In genomic region chr7:92886801-92887200, GRCm38 (mm10) we compare ENCODE assay signal across 19 mouse cellular contexts. TPM values are rescaled to one million over a fixed set of nuclear protein-coding genes. Genes with fewer than 3 reads are reported as not detected.
DNase-seq lines count a peak whose midpoint lies in the region; ATAC-seq and TF ChIP-seq lines count a peak whose summit lies in the region.
"Had no signal": no experiment of that assay in that cellular context is flagged by ENCODE, and none has a peak within 500 bp of the region (broad histone marks: within the 10 kb centered on the region; RNA-seq: fewer than 3 reads in every experiment).

No protein-coding gene starts in this region.

- no peak overlapping the region for H3K27ac ChIP-seq in forebrain, embryonic 11.5 days (ENCODE audit: low read depth, low read length)
- H3K27ac ChIP-seq in forebrain, postnatal 0 days (ENCODE audit: low read depth, low read length): no peak overlapping the region
- no peak overlapping the region for H3K27ac ChIP-seq in intestine, embryonic 15.5 days
- H3K27ac ChIP-seq in intestine, postnatal 0 days (ENCODE audit: low read depth, low read length): no peak overlapping the region
- H3K27ac ChIP-seq in liver, embryonic 15.5 days (replicated peaks): peak overlapping the region; percentile 74
- no peak overlapping the region for H3K27ac ChIP-seq in left cerebral cortex, adult 2 months
- no peak overlapping the region for H3K27ac ChIP-seq in layer of hippocampus, adult 2 months
- H3K27ac ChIP-seq: embryonic facial prominence, embryonic 13.5 days; forebrain, embryonic 12.5 days; kidney, postnatal 0 days; limb, embryonic 12.5 days; neural tube, embryonic 13.5 days had no signal

- ATAC-seq in forebrain, embryonic 11.5 days (replicated peaks; ENCODE audit: low FRiP score): 0 out of 2 replicates have a peak, but pooled peaks have one; percentile 6
- ATAC-seq in forebrain, postnatal 0 days: no peak
- ATAC-seq in intestine, embryonic 15.5 days: peak; percentile 50; the same call in 1 of the 2 replicates
- ATAC-seq in intestine, postnatal 0 days: no peak
- peak; percentile 63 for ATAC-seq in erythroblast, adult 5-6 weeks (replicated peaks; ENCODE audit: low FRiP score, poor library complexity, severe bottlenecking)
- peak; percentile 78 for ATAC-seq in liver, embryonic 15.5 days (ENCODE audit: insufficient read depth)

- H3K27me3 ChIP-seq in forebrain, embryonic 11.5 days (ENCODE audit: control insufficient read depth, insufficient read depth, low read length): no peaks in the 10 kb centered on the region
- no peaks in the 10 kb centered on the region for H3K27me3 ChIP-seq in forebrain, postnatal 0 days (ENCODE audit: insufficient read depth, low read length)
- H3K27me3 ChIP-seq in intestine, embryonic 15.5 days (replicated peaks): no peaks in the 10 kb centered on the region
- H3K27me3 ChIP-seq in intestine, postnatal 0 days (replicated peaks; ENCODE audit: control insufficient read depth, insufficient read depth, low read length): no peaks in the 10 kb centered on the region
- no peaks in the 10 kb centered on the region for H3K27me3 ChIP-seq in liver, embryonic 15.5 days
- H3K27me3 ChIP-seq: embryonic facial prominence, embryonic 13.5 days; forebrain, embryonic 12.5 days; limb, embryonic 12.5 days; neural tube, embryonic 13.5 days had no signal

- TF ChIP-seq CTCF in forebrain, postnatal 0 days (IDR thresholded peaks at IDR 0.05; ENCODE audit: low read depth): no peak
- no peak for TF ChIP-seq CTCF in intestine, postnatal 0 days (IDR thresholded peaks at IDR 0.05; ENCODE audit: low read depth)
- TF ChIP-seq CTCF in left cerebral cortex, adult 2 months (IDR thresholded peaks at IDR 0.05): no peak
- no peak for TF ChIP-seq CTCF in layer of hippocampus, adult 2 months (conservative IDR thresholded peaks at IDR 0.05)

- no peak overlapping the region for H3K4me3 ChIP-seq in forebrain, embryonic 11.5 days (ENCODE audit: low read depth, low read length)
- no peak overlapping the region for H3K4me3 ChIP-seq in forebrain, postnatal 0 days (ENCODE audit: low read depth, low read length)
- H3K4me3 ChIP-seq in intestine, embryonic 15.5 days (replicated peaks): no peak overlapping the region
- H3K4me3 ChIP-seq in intestine, postnatal 0 days (ENCODE audit: low read depth, low read length): no peak overlapping the region
- no peak overlapping the region for H3K4me3 ChIP-seq in liver, embryonic 15.5 days (replicated peaks)
- H3K4me3 ChIP-seq in left cerebral cortex, adult 2 months: no peak overlapping the region
- no peak overlapping the region for H3K4me3 ChIP-seq in layer of hippocampus, adult 2 months
- H3K4me3 ChIP-seq: embryonic facial prominence, embryonic 13.5 days; forebrain, embryonic 12.5 days; limb, embryonic 12.5 days; neural tube, embryonic 13.5 days had no signal

- no peaks in the 10 kb centered on the region for H3K36me3 ChIP-seq in forebrain, embryonic 11.5 days (ENCODE audit: control insufficient read depth, insufficient read depth, low read length)
- no peaks in the 10 kb centered on the region for H3K36me3 ChIP-seq in forebrain, postnatal 0 days (ENCODE audit: insufficient read depth)
- no peaks in the 10 kb centered on the region for H3K36me3 ChIP-seq in intestine, embryonic 15.5 days
- no peaks in the 10 kb centered on the region for H3K36me3 ChIP-seq in intestine, postnatal 0 days (ENCODE audit: control insufficient read depth, insufficient read depth)
- peaks cover 8% of the 10 kb centered on the region for H3K36me3 ChIP-seq in liver, embryonic 15.5 days (replicated peaks)
- H3K36me3 ChIP-seq: embryonic facial prominence, embryonic 13.5 days; forebrain, embryonic 12.5 days; limb, embryonic 12.5 days; neural tube, embryonic 13.5 days had no signal

- 88% methylated on average over 7 of the region's 7 CpGs for WGBS in forebrain, embryonic 11.5 days
- WGBS in forebrain, postnatal 0 days: 90% methylated on average over 7 of the region's 7 CpGs
- WGBS in intestine, embryonic 15.5 days: 87% methylated on average over 7 of the region's 7 CpGs
- WGBS in intestine, postnatal 0 days: 77% methylated on average over 7 of the region's 7 CpGs
- WGBS in liver, embryonic 15.5 days (ENCODE audit: insufficient replicate concordance): 30% methylated on average over 7 of the region's 7 CpGs

- no peaks in the 10 kb centered on the region for H3K9me3 ChIP-seq in forebrain, embryonic 11.5 days (ENCODE audit: control insufficient read depth, low read length)
- no peaks in the 10 kb centered on the region for H3K9me3 ChIP-seq in forebrain, postnatal 0 days (ENCODE audit: low read length)
- no peaks in the 10 kb centered on the region for H3K9me3 ChIP-seq in intestine, embryonic 15.5 days
- H3K9me3 ChIP-seq in intestine, postnatal 0 days (ENCODE audit: control insufficient read depth): no peaks in the 10 kb centered on the region
- H3K9me3 ChIP-seq in liver, embryonic 15.5 days (replicated peaks): no peaks in the 10 kb centered on the region
- H3K9me3 ChIP-seq: embryonic facial prominence, embryonic 13.5 days; forebrain, embryonic 12.5 days; limb, embryonic 12.5 days; neural tube, embryonic 13.5 days had no signal

- H3K4me1 ChIP-seq in forebrain, embryonic 11.5 days (replicated peaks; ENCODE audit: control insufficient read depth, insufficient read depth, low read length): no peaks in the 10 kb centered on the region
- no peaks in the 10 kb centered on the region for H3K4me1 ChIP-seq in forebrain, postnatal 0 days (ENCODE audit: insufficient read depth)
- no peaks in the 10 kb centered on the region for H3K4me1 ChIP-seq in intestine, embryonic 15.5 days (replicated peaks)
- peaks cover 4% of the 10 kb centered on the region for H3K4me1 ChIP-seq in intestine, postnatal 0 days (replicated peaks; ENCODE audit: control insufficient read depth, insufficient read depth, low read length)
- H3K4me1 ChIP-seq in liver, embryonic 15.5 days (replicated peaks): peaks cover 66% of the 10 kb centered on the region
- H3K4me1 ChIP-seq: embryonic facial prominence, embryonic 13.5 days had no signal

- no peak for DNase-seq in forebrain, embryonic 11.5 days (ENCODE audit: low spot score)
- no peak for DNase-seq in forebrain, postnatal 0 days
- no peak for DNase-seq in left cerebral cortex, adult 2 months (ENCODE audit: extremely low spot score in 1 of 2, low spot score in 2 of 2)
- no peak for DNase-seq in layer of hippocampus, adult 2 months (ENCODE audit: low spot score in 2 of 2)
- DNase-seq: adrenal gland, adult 8-10 months; cerebellum, adult 2 months; heart, postnatal 14 days; lung, postnatal 10 days; spleen, adult 18-20 months; thymus, adult 2 months had no signal

- H3K4me2 ChIP-seq in forebrain, embryonic 11.5 days (ENCODE audit: low read depth, low read length, severe bottlenecking): no peak overlapping the region
- H3K4me2 ChIP-seq in forebrain, postnatal 0 days (ENCODE audit: low read depth): no peak overlapping the region
- no peak overlapping the region for H3K4me2 ChIP-seq in intestine, embryonic 15.5 days (replicated peaks)
- H3K4me2 ChIP-seq in intestine, postnatal 0 days (replicated peaks; ENCODE audit: low read depth): no peak overlapping the region
- H3K4me2 ChIP-seq in liver, embryonic 15.5 days: peak overlapping the region; percentile 43
- H3K4me2 ChIP-seq: embryonic facial prominence, embryonic 13.5 days; forebrain, embryonic 12.5 days; limb, embryonic 12.5 days; neural tube, embryonic 13.5 days had no signal

- intact Hi-C loops in left cerebral cortex, adult 2 months (cut with DNase I): no loop called here

- no peak overlapping the region for H3K9ac ChIP-seq in forebrain, embryonic 11.5 days (ENCODE audit: low read length)
- no peak overlapping the region for H3K9ac ChIP-seq in forebrain, postnatal 0 days
- no peak overlapping the region for H3K9ac ChIP-seq in intestine, embryonic 15.5 days
- no peak overlapping the region for H3K9ac ChIP-seq in intestine, postnatal 0 days (ENCODE audit: low read depth, low read length)
- H3K9ac ChIP-seq in liver, embryonic 15.5 days: no peak overlapping the region; the same call in 1 of the 2 replicates
- H3K9ac ChIP-seq: embryonic facial prominence, embryonic 13.5 days; forebrain, embryonic 12.5 days; limb, embryonic 12.5 days; neural tube, embryonic 13.5 days had no signal

RNA-seq across cellular contexts. Expression of gene Prcp, which starts 12.5 kb away (rescaled TPM):
- polyA plus RNA-seq in forebrain, embryonic 11.5 days (2014; fragmentation: Nextera tagmentation; extraction: Ambion mirVana): 18.9 and 20.3 TPM in 2 replicates
- 15.7 and 20.8 TPM in 2 replicates for total RNA-seq in forebrain, postnatal 0 days (2014; rRNA removed)
- 11.6 and 12.5 TPM in 2 replicates for polyA plus RNA-seq in forebrain, postnatal 0 days (2015; fragmentation: Nextera tagmentation; extraction: Ambion mirVana)
- 22.3 and 22.7 TPM in 2 replicates for polyA plus RNA-seq in intestine, embryonic 15.5 days (2015; fragmentation: Nextera tagmentation; extraction: Ambion mirVana)
- polyA plus RNA-seq in intestine, postnatal 0 days (2015; fragmentation: Nextera tagmentation; extraction: Ambion mirVana): 25.4 and 26.9 TPM in 2 replicates
- 37.5 and 37.6 TPM in 2 replicates for total RNA-seq in erythroblast, adult 5-6 weeks (2015; ENCODE audit: low replicate concordance)
- 9.6 and 22.8 TPM in 2 replicates for total RNA-seq in erythroblast, adult 5-6 weeks (2017; ENCODE audit: low replicate concordance)
- 12.7 and 13.5 TPM in 2 replicates for polyA plus RNA-seq in liver, embryonic 15.5 days (2015; fragmentation: Nextera tagmentation; extraction: Ambion mirVana)
- total RNA-seq in left cerebral cortex, adult 2 months (2021): 10 to 100 TPM in 1 of 2 experiments, 1 to 10 TPM in 1; 9.5 to 10.1 TPM
- total RNA-seq in layer of hippocampus, adult 2 months (2021): 1 to 10 TPM; 5.9 to 7.9 TPM

RNA-seq across cellular contexts. Expression of gene Ddias, which starts 12.8 kb away (rescaled TPM):
- polyA plus RNA-seq in forebrain, embryonic 11.5 days (2014; fragmentation: Nextera tagmentation; extraction: Ambion mirVana): 26.1 and 27.4 TPM in 2 replicates
- total RNA-seq in forebrain, postnatal 0 days (2014; rRNA removed): 4.2 and 5.1 TPM in 2 replicates
- 3.2 and 3.3 TPM in 2 replicates for polyA plus RNA-seq in forebrain, postnatal 0 days (2015; fragmentation: Nextera tagmentation; extraction: Ambion mirVana)
- 9.4 and 12.1 TPM in 2 replicates for polyA plus RNA-seq in intestine, embryonic 15.5 days (2015; fragmentation: Nextera tagmentation; extraction: Ambion mirVana)
- 2.6 and 2.8 TPM in 2 replicates for polyA plus RNA-seq in intestine, postnatal 0 days (2015; fragmentation: Nextera tagmentation; extraction: Ambion mirVana)
- total RNA-seq in erythroblast, adult 5-6 weeks (2015; ENCODE audit: low replicate concordance): 6.7 and 9.4 TPM in 2 replicates
- total RNA-seq in erythroblast, adult 5-6 weeks (2017; ENCODE audit: low replicate concordance): 7.6 and 10.9 TPM in 2 replicates
- polyA plus RNA-seq in liver, embryonic 15.5 days (2015; fragmentation: Nextera tagmentation; extraction: Ambion mirVana): 9.2 and 9.5 TPM in 2 replicates
- under 1 TPM; 0.42 to 0.88 TPM for total RNA-seq in left cerebral cortex, adult 2 months (2021)
- total RNA-seq in layer of hippocampus, adult 2 months (2021): under 1 TPM; 0.69 to 0.79 TPM

Comparison
In these comparisons a context has a peak if more than half of its experiments do, and no peak if none do; other contexts are left out.
1. ATAC-seq: peak in forebrain, embryonic 11.5 days (single experiment), intestine, embryonic 15.5 days (single experiment), erythroblast, adult 5-6 weeks (single experiment) and liver, embryonic 15.5 days (single experiment); none in forebrain, postnatal 0 days (single experiment) and intestine, postnatal 0 days (single experiment).